Mouse (Mus musculus) forebrain, postnatal 0 days (tissue): ENCODE results near the gene Tnfaip1. TPM values are rescaled to one million over a fixed set of nuclear protein-coding genes. Genes with fewer than 3 reads are reported as not detected.
A peak's percentile ranks its signal among the peaks of the same experiment; 100 is the strongest.
"Not testable (repeated sequence)": the region's sequence is repeated elsewhere in the genome, so short reads cannot be mapped to it uniquely, and the experiment has no call there.

Experiments
- ATAC-seq: fragments of 200-750 bp; cut with Nextera tagmentation; 2 replicates; pipeline ENCODE4 v1.8.0; 2017; ENCODE audit warnings: mild to moderate bottlenecking, moderate library complexity
- DNase-seq: peaks from one replicate; pipeline ENCODE4 v3.0.0-alpha.2; 2015
- H3K27ac ChIP-seq: fragments of 300-500 bp; sonication (generic); 2 replicates; pipeline ENCODE4 v1.5.1; 2014; ENCODE audit warnings: low read depth, mild to moderate bottlenecking, antibody characterized with exemption, low read length, moderate library complexity, mixed read lengths
- H3K27me3 ChIP-seq: fragments of 300-500 bp; sonication (generic); 2 replicates; pipeline ENCODE4 v1.6.1; 2014; ENCODE audit warnings: mild to moderate bottlenecking, low read length, mixed read lengths; ENCODE audit not compliant: insufficient read depth
- H3K36me3 ChIP-seq: fragments of 300-500 bp; sonication (generic); 2 replicates; pipeline ENCODE4 v1.6.1; 2014; ENCODE audit warnings: mild to moderate bottlenecking, moderate library complexity; ENCODE audit not compliant: insufficient read depth
- H3K4me1 ChIP-seq: fragments of 300-500 bp; sonication (generic); 2 replicates; pipeline ENCODE4 v1.6.1; 2014; ENCODE audit warnings: antibody characterized with exemption; ENCODE audit not compliant: insufficient read depth
- H3K4me2 ChIP-seq: fragments of 300-500 bp; sonication (generic); 2 replicates; pipeline ENCODE4 v1.6.1; 2014; ENCODE audit warnings: low read depth, mild to moderate bottlenecking, moderate library complexity
- H3K4me3 ChIP-seq: fragments of 300-500 bp; sonication (generic); 2 replicates; pipeline ENCODE4 v1.5.1; 2014; ENCODE audit warnings: low read depth, low read length, mixed read lengths
- H3K9ac ChIP-seq: fragments of 300-500 bp; sonication (generic); 2 replicates; pipeline ENCODE4 v1.6.1; 2014; ENCODE audit warnings: mild to moderate bottlenecking
- H3K9me3 ChIP-seq: fragments of 300-500 bp; sonication (generic); 2 replicates; pipeline ENCODE4 v1.6.1; 2016; ENCODE audit warnings: low read length
- CTCF ChIP-seq: sonication (generic); IDR thresholded peaks from 2 replicates; pipeline ENCODE4 v1.5.1; 2016; ENCODE audit warnings: antibody characterized with exemption, control low read depth, low read depth
- WGBS: fragments of 180-500 bp; shearing (Covaris S2); extraction: QIAGEN DNeasy Blood & Tissue Kit; methylation state at CpG from one replicate; pipeline ENCODE4 v1.1.7; 2014; 5-methylcytosine and 5-hydroxymethylcytosine counted together
- polyA plus RNA-seq: library from polyadenylated mRNA; unstranded; fragments of >200 nt; fragmentation: Nextera tagmentation; extraction: Ambion mirVana; gene quantifications from 2 replicates; pipeline ENCODE4 v1.2.1, GENCODE M21; 2015
- total RNA-seq: library from RNA; depleted of rRNA; stranded (reverse); fragments of >200 nt; gene quantifications from 2 replicates; pipeline ENCODE4 v1.2.3, GENCODE M21; 2014; rRNA removed

Gene Tnfaip1
- total RNA-seq, result 38.9 and 42.7 TPM in 2 replicates
- 54.6 and 66.3 TPM in 2 replicates for polyA plus RNA-seq

GRCm38 (mm10) chr11:78536080-78536689, at the start of gene Tnfaip1, which contains the start of gene Ift20:
Tnfaip1 (minus strand) TSS chr11:78536332.
Ift20 (plus strand) TSS chr11:78536361.
- Histone ChIP-seq H3K4me2 (peak within 1 kb of the TSS; percentile 77), H3K9ac (peak within 1 kb of the TSS; percentile 75), H3K4me1 (peaks cover 10% of the 10 kb centered on the region), H3K27me3 (no peaks in the 10 kb centered on the region), H3K9me3 (no peaks in the 10 kb centered on the region), H3K27ac (peak within 1 kb of the TSS; percentile 87), H3K4me3 (peak within 1 kb of the TSS; percentile 65), H3K36me3 (peaks cover 21% of the 10 kb centered on the region)
- TF ChIP-seq CTCF, result 0 out of 2 replicates have a peak, but pooled peaks have one; percentile 9
- peak; percentile 98 for DNase-seq
- WGBS, result under 1% methylated on average over 52 of the region's 52 CpGs
- ATAC-seq, result peak; percentile 99

DNA sequence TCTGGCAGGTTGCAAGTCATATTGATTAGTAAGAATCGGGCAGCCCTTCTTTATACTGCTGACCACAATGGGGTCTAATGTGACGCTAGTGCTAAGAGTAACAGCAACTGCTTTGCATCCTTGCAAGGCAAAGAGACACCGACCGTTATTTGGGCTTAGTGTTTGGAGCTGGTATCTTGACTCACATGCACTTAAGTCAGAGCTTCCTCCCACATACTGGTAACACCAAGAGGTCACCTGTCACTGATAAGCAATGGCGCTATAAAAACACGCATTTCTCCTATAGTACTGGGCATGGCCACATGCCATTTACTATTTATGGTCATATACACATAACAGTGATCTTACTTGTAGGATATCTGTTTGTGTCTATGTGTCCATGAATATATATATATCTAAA, 46.7 kb upstream of the Tnfaip1 start:
- WGBS, result 92% methylated on average over 6 of the region's 6 CpGs
- Histone ChIP-seq H3K9me3 (no peaks in the 10 kb centered on the region), H3K4me3 (no peak overlapping the region), H3K27me3 (no peaks in the 10 kb centered on the region), H3K36me3 (peaks cover 30% of the 10 kb centered on the region), H3K4me2 (no peak overlapping the region), H3K9ac (no peak overlapping the region), H3K4me1 (no peaks in the 10 kb centered on the region), H3K27ac (no peak overlapping the region)
- no peak for DNase-seq
- TF ChIP-seq CTCF, result no peak
- ATAC-seq, result no peak

DNA sequence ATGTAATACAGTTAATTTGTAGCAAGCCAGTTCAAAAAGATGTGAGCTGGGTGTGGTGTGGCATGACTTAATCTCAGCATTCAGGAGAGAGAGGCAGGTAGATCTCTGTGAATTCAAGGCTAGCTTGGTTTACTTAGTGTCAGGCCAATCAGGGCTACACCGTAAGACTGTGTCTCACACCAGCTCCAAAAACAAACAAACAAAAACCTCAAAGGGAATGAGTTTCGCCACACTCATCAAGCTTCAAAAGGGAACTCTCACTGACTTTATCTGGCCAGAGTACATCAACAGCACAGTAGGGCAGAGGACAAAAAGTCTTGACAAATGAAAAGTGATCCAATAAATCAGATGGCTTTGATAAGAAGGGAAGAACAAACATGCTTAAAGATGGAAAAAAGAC, 38.8 kb upstream of the Tnfaip1 start:
- Histone ChIP-seq H3K9ac (no peak overlapping the region), H3K27ac (no peak overlapping the region), H3K4me2 (no peak overlapping the region), H3K9me3 (no peaks in the 10 kb centered on the region), H3K27me3 (no peaks in the 10 kb centered on the region), H3K4me1 (no peaks in the 10 kb centered on the region), H3K36me3 (peaks cover 34% of the 10 kb centered on the region), H3K4me3 (no peak overlapping the region)
- ATAC-seq (no peak), DNase-seq (no peak)
- no peak for TF ChIP-seq CTCF
- 87% methylated on average over 2 of the region's 2 CpGs for WGBS

- no peak overlapping the region for H3K4me2 ChIP-seq
- H3K36me3 ChIP-seq, result peaks cover 32% of the 10 kb centered on the region
- no peak for ATAC-seq
- H3K27ac ChIP-seq, result no peak overlapping the region
- no peak for DNase-seq
- H3K9me3 ChIP-seq, result no peaks in the 10 kb centered on the region
- no peaks in the 10 kb centered on the region for H3K4me1 ChIP-seq
- no peak overlapping the region for H3K9ac ChIP-seq
- no peak for TF ChIP-seq CTCF
- WGBS, result 90% methylated on average over 3 of the region's 3 CpGs
- H3K4me3 ChIP-seq, result no peak overlapping the region
- no peaks in the 10 kb centered on the region for H3K27me3 ChIP-seq
Observed at GRCm38 (mm10) chr11:78574536-78574935, 38.4 kb upstream of the Tnfaip1 start.

GRCm38 (mm10) chr11:78574031-78574430, 37.9 kb upstream of the Tnfaip1 start:
- not testable (repeated sequence) for H3K27me3 ChIP-seq, DNase-seq, H3K9ac ChIP-seq, H3K4me1 ChIP-seq, H3K4me2 ChIP-seq, H3K27ac ChIP-seq, H3K4me3 ChIP-seq, H3K9me3 ChIP-seq, ATAC-seq
- H3K36me3 ChIP-seq, result peaks cover 32% of the 10 kb centered on the region
- WGBS, result 99% methylated on average over 3 of the region's 4 CpGs

DNA sequence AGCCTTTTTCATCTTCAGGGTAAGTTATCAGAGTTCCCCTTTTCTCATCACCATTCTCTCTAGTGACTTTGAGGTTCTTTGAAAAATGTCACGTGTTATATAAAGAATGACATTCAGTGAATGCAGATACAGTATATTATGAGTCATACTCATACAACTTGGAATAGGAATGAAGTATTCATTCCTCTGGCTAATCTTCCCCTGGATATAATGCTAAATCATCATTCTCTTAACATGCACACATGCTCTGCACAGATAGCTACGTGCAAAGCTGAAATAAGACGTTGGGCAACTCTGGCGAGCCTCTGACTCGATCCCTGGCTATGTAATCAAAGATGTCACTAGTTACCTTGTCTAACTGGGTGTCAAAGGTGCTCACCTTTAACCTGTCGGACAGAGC, 35.7 kb upstream of the Tnfaip1 start:
- H3K9ac ChIP-seq, result no peak overlapping the region
- H3K27me3 ChIP-seq, result no peaks in the 10 kb centered on the region
- H3K4me1 ChIP-seq, result no peaks in the 10 kb centered on the region
- no peaks in the 10 kb centered on the region for H3K9me3 ChIP-seq
- DNase-seq, result no peak
- TF ChIP-seq CTCF, result no peak
- peaks cover 23% of the 10 kb centered on the region for H3K36me3 ChIP-seq
- H3K4me3 ChIP-seq, result no peak overlapping the region
- H3K4me2 ChIP-seq, result no peak overlapping the region
- no peak overlapping the region for H3K27ac ChIP-seq
- ATAC-seq, result no peak
- WGBS, result 86% methylated on average over 6 of the region's 6 CpGs

DNA sequence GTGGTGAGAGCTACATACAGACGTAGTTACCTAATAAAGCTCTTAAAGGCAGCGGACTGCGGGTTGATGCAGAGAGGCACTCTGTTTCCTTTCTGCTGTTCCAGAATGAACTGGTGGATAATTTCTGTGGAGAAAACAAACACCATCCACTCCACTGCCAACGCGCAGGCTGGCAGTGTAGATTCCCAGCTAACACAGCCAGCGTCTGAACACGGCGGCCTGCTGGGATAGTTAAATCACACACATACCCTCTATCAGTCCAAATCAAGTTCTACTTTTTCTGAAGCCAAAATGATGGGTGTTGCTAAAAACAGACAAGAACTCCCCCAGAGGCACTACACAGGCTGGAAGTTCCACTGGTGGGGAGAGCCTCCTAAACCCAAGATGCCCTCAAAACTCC, 35.3 kb upstream of the Tnfaip1 start:
- Histone ChIP-seq H3K4me1 (no peaks in the 10 kb centered on the region), H3K4me3 (no peak overlapping the region), H3K9me3 (no peaks in the 10 kb centered on the region), H3K36me3 (peaks cover 18% of the 10 kb centered on the region), H3K4me2 (no peak overlapping the region), H3K9ac (no peak overlapping the region), H3K27me3 (no peaks in the 10 kb centered on the region), H3K27ac (no peak overlapping the region)
- no peak for ATAC-seq
- DNase-seq, result no peak
- WGBS, result 82% methylated on average over 8 of the region's 8 CpGs
- TF ChIP-seq CTCF, result no peak
